ENCODE assay signal across 10 mouse cellular contexts in the genomic region with DNA sequence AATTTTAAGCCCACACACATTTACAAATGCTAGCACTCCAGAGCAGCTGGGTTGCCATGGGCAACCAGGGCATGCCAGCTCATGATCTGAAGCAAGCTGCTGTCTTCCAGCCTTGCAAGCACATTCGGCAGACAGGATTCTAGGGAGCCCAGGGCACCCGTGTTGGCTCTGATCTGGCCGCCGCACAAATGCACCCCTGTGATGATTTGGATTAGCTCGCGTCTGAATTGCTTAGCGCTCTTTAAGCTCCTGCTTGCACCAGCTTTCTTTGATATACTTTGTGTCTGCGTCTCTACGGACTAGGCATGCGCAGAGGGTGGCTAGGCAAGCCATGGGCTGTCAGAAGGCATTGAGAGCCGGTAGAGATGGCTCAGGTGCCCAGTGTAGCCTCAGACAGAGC. TPM values are rescaled to one million over a fixed set of nuclear protein-coding genes. Genes with fewer than 3 reads are reported as not detected.
DNase-seq lines count a peak whose midpoint lies in the region; ATAC-seq lines count a peak whose summit lies in the region.
"Had no signal": no experiment of that assay in that cellular context is flagged by ENCODE, and none has a peak within 500 bp of the region (broad histone marks: within the 10 kb centered on the region; RNA-seq: fewer than 3 reads in every experiment).

No protein-coding gene starts in this region.

- WGBS in hindbrain, embryonic 10.5 days, result 40% methylated on average over 11 of the region's 11 CpGs
- WGBS in liver, embryonic 12.5 days (ENCODE audit: insufficient replicate concordance), result 71% methylated on average over 11 of the region's 11 CpGs

- DNase-seq in Muller cell, postnatal 12 days (ENCODE audit: inconsistent ontology term), result peak; percentile 53
- DNase-seq in cerebellum, postnatal 25 days, result peak; percentile 55 to 62
- DNase-seq in hindbrain, embryonic 10.5 days (ENCODE audit: low spot score), result peak; percentile 62
- peak; percentile 86 for DNase-seq in left cerebral cortex, postnatal 4 days
- DNase-seq in right cerebral cortex, postnatal 36 days (ENCODE audit: low spot score in 2 of 2), result peak; percentile 78 to 84
- no peak for DNase-seq in MN1 (ENCODE audit: low spot score)
- no peak for DNase-seq in ovary, postnatal 36 days (ENCODE audit: low spot score)

- no peak for ATAC-seq in liver, embryonic 12.5 days

- H3K36me3 ChIP-seq in hindbrain, embryonic 10.5 days, result no peaks in the 10 kb centered on the region
- no peaks in the 10 kb centered on the region for H3K36me3 ChIP-seq in liver, embryonic 12.5 days

- H3K9ac ChIP-seq in liver, embryonic 12.5 days, result no peak overlapping the region

- intact Hi-C loops in left cerebral cortex, postnatal 4 days (cut with DNase I), result no loop called here

- no peak overlapping the region for H3K4me2 ChIP-seq in liver, embryonic 12.5 days

- H3K27ac ChIP-seq in hindbrain, embryonic 10.5 days, result peak overlapping the region; percentile 73
- H3K27ac ChIP-seq in liver, embryonic 12.5 days, result no peak overlapping the region

- peaks cover 32% of the 10 kb centered on the region for H3K4me1 ChIP-seq in hindbrain, embryonic 10.5 days (replicated peaks)
- no peaks in the 10 kb centered on the region for H3K4me1 ChIP-seq in liver, embryonic 12.5 days

- H3K9me3 ChIP-seq in hindbrain, embryonic 10.5 days, result no peaks in the 10 kb centered on the region
- no peaks in the 10 kb centered on the region for H3K9me3 ChIP-seq in liver, embryonic 12.5 days (replicated peaks)

- no peaks in the 10 kb centered on the region for H3K27me3 ChIP-seq in hindbrain, embryonic 10.5 days (ENCODE audit: insufficient read depth, poor library complexity, severe bottlenecking)
- no peaks in the 10 kb centered on the region; the same call in 1 of the 2 replicates for H3K27me3 ChIP-seq in liver, embryonic 12.5 days (replicated peaks)

- H3K4me3 ChIP-seq in hindbrain, embryonic 10.5 days, result peak overlapping the region; percentile 20
- H3K4me3 ChIP-seq in liver, embryonic 12.5 days, result no peak overlapping the region
- H3K4me3 ChIP-seq: myocyte had no signal

RNA-seq across cellular contexts. Expression of gene Wdr95, which starts 39.3 kb away (rescaled TPM):
- polyA plus RNA-seq in hindbrain, embryonic 10.5 days (2016; fragmentation: Nextera tagmentation; extraction: Ambion mirVana), result 0.08 TPM in 1 of 2 replicates, not detected in the other
- under 1 TPM in 1 of 2 experiments, not detected in 1; 0.85 TPM for total RNA-seq in left cerebral cortex, postnatal 4 days (2021)
- not detected in 2 replicates for polyA plus RNA-seq in liver, embryonic 12.5 days (2016; fragmentation: Nextera tagmentation; extraction: Ambion mirVana)

RNA-seq across cellular contexts. Expression of gene Tex26, which starts 49.7 kb away (rescaled TPM):
- polyA plus RNA-seq in hindbrain, embryonic 10.5 days (2016; fragmentation: Nextera tagmentation; extraction: Ambion mirVana), result 1.1 and 2.9 TPM in 2 replicates
- total RNA-seq in left cerebral cortex, postnatal 4 days (2021), result 1 to 10 TPM in 1 of 2 experiments, under 1 TPM in 1; 0.56 to 1.3 TPM
- 0.13 and 0.18 TPM in 2 replicates for polyA plus RNA-seq in liver, embryonic 12.5 days (2016; fragmentation: Nextera tagmentation; extraction: Ambion mirVana)
- polyA plus RNA-seq: gonadal fat pad, adult 2 months had no signal

Comparison
In these comparisons a context has a peak if more than half of its experiments do, and no peak if none do; other contexts are left out.
1. DNase-seq: peak in Muller cell, postnatal 12 days (single experiment), cerebellum, postnatal 25 days (2 of 2), hindbrain, embryonic 10.5 days (single experiment), left cerebral cortex, postnatal 4 days (single experiment) and right cerebral cortex, postnatal 36 days (2 of 2); none in MN1 (single experiment) and ovary, postnatal 36 days (single experiment).